Mouse (Mus musculus) gastrocnemius, adult 2 months (tissue): Measurements from ENCODE around the gene Gm37240. TPM values are rescaled to one million over a fixed set of nuclear protein-coding genes. Genes with fewer than 3 reads are reported as not detected.

ENCODE experiments used
- DNase-seq: peaks from one replicate; pipeline ENCODE4 v3.0.0; 2022
- H3K27ac ChIP-seq: fragments of 200-600 bp; 2 replicates; pipeline ENCODE4 v1.8.1; 2022; ENCODE audit warnings: mild to moderate bottlenecking
- H3K4me3 ChIP-seq: fragments of 200-600 bp; 2 replicates; pipeline ENCODE4 v1.8.1; 2022; ENCODE audit warnings: mild to moderate bottlenecking, moderate library complexity
- CTCF ChIP-seq: fragments of 200-600 bp; IDR thresholded peaks from 2 replicates; pipeline ENCODE4 v1.8.1; 2022; ENCODE audit warnings: antibody characterized with exemption, mild to moderate bottlenecking, moderate library complexity
- intact Hi-C: fragments of 180-260 bp; cut with DNase I; formaldehyde crosslinking; loops from one replicate; pipeline ENCODE4 v1.15.1; 2025
- total RNA-seq, 2 experiments: library from RNA; stranded (reverse); gene quantifications; 2 replicates each; pipeline ENCODE4 v1.2.3; 2021

The Gm37240 gene
- total RNA-seq, 2 experiments from 2014 or later, result 34.5 to 37.4 TPM

GRCm38 (mm10) chr3:85313646-85314255, 573.6 kb downstream of the Gm37240 start:
- H3K27ac ChIP-seq, result no peak overlapping the region
- H3K4me3 ChIP-seq, result no peak overlapping the region
- no peak for DNase-seq
- intact Hi-C loops, result no loop called here
- TF ChIP-seq CTCF, result no peak

GRCm38 (mm10) chr3:85311176-85311575, 576.1 kb downstream of the Gm37240 start:
- no peak for DNase-seq
- Histone ChIP-seq H3K4me3 (no peak overlapping the region), H3K27ac (no peak overlapping the region)
- no peak for TF ChIP-seq CTCF
- intact Hi-C loops, result no loop called here

GRCm38 (mm10) chr3:85310401-85310989, 576.8 kb downstream of the Gm37240 start:
- Histone ChIP-seq H3K4me3 (no peak overlapping the region), H3K27ac (no peak overlapping the region)
- intact Hi-C loops, result no loop called here
- no peak for DNase-seq
- TF ChIP-seq CTCF, result no peak

- Histone ChIP-seq H3K4me3 (no peak overlapping the region), H3K27ac (no peak overlapping the region)
- intact Hi-C loops, result no loop called here
- peak; percentile 30 for DNase-seq
- TF ChIP-seq CTCF, result no peak
These were observed 578.1 kb downstream of the Gm37240 start for GRCm38 (mm10) chr3:85309168-85309567.

GRCm38 (mm10) chr3:85308706-85309105, 578.6 kb downstream of the Gm37240 start:
- DNase-seq, result no peak
- no peak overlapping the region for H3K27ac ChIP-seq
- intact Hi-C loops, result no loop called here
- TF ChIP-seq CTCF, result no peak
- H3K4me3 ChIP-seq, result no peak overlapping the region

- no peak for TF ChIP-seq CTCF
- intact Hi-C loops, result no loop called here
- no peak overlapping the region for H3K4me3 ChIP-seq
- DNase-seq, result no peak
- H3K27ac ChIP-seq, result no peak overlapping the region
These were observed 585.5 kb downstream of the Gm37240 start for GRCm38 (mm10) chr3:85301851-85302250.

- Histone ChIP-seq H3K4me3 (no peak overlapping the region), H3K27ac (no peak overlapping the region)
- intact Hi-C loops, result no loop called here
- TF ChIP-seq CTCF, result no peak
- no peak for DNase-seq
These were observed 586.0 kb downstream of the Gm37240 start for GRCm38 (mm10) chr3:85301336-85301735.

GRCm38 (mm10) chr3:85299649-85300550, 587.4 kb downstream of the Gm37240 start:
- no peak overlapping the region for H3K4me3 ChIP-seq
- intact Hi-C loops, result no loop called here
- DNase-seq, result no peak
- H3K27ac ChIP-seq, result no peak overlapping the region
- no peak for TF ChIP-seq CTCF

GRCm38 (mm10) chr3:85295229-85295628, 592.1 kb downstream of the Gm37240 start:
- no peak for DNase-seq
- intact Hi-C loops, result no loop called here
- TF ChIP-seq CTCF, result no peak
- Histone ChIP-seq H3K27ac (no peak overlapping the region), H3K4me3 (no peak overlapping the region)

GRCm38 (mm10) chr3:85287627-85288026, 599.7 kb downstream of the Gm37240 start:
- TF ChIP-seq CTCF, result no peak
- no peak overlapping the region for H3K27ac ChIP-seq
- no peak overlapping the region for H3K4me3 ChIP-seq
- intact Hi-C loops, result loop anchor here (10.0 kb wide), 1 partner anchor 287 kb away; the partner anchor contains the start of gene Gatb
- DNase-seq, result no peak

- H3K27ac ChIP-seq, result no peak overlapping the region
- no peak for TF ChIP-seq CTCF
- no peak for DNase-seq
- intact Hi-C loops, result loop anchor here (5.0 to 10.0 kb wide), 3 partner anchors 98 to 290 kb away; partner anchors contain the start of gene Gatb
- H3K4me3 ChIP-seq, result no peak overlapping the region
These were observed 602.8 kb downstream of the Gm37240 start for GRCm38 (mm10) chr3:85284483-85284882.

GRCm38 (mm10) chr3:85282816-85283215, 604.5 kb downstream of the Gm37240 start:
- Histone ChIP-seq H3K27ac (peak overlapping the region; percentile 41), H3K4me3 (no peak overlapping the region)
- no peak for TF ChIP-seq CTCF
- DNase-seq, result peak; percentile 56
- intact Hi-C loops, result loop anchor here (5.0 to 10.0 kb wide), 3 partner anchors 99 to 292 kb away; partner anchors contain the start of gene Gatb

GRCm38 (mm10) chr3:85275075-85275474, 612.2 kb downstream of the Gm37240 start:
- intact Hi-C loops, result loop anchor here (1.0 kb wide), 1 partner anchor 353 kb away; no protein-coding TSS in a partner anchor
- H3K27ac ChIP-seq, result peak overlapping the region; percentile 78
- peak; percentile 71 for TF ChIP-seq CTCF
- peak; percentile 88 for DNase-seq
- H3K4me3 ChIP-seq, result peak overlapping the region; percentile 44
